Mouse (Mus musculus) brown adipose tissue, adult 24 weeks (tissue): ENCODE results near the gene Fap. TPM values are rescaled to one million over a fixed set of nuclear protein-coding genes. Genes with fewer than 3 reads are reported as not detected.

Source experiments
- H3K27ac ChIP-seq: fragments of 200-500 bp; replicated peaks from 2 replicates; pipeline ENCODE4 v1.5.1; 2012; ENCODE audit warnings: low read depth, mild to moderate bottlenecking, low read length
- H3K4me1 ChIP-seq: fragments of 200-500 bp; 2 replicates; pipeline ENCODE4 v1.6.1; 2012; ENCODE audit warnings: low read length, mixed read lengths; ENCODE audit not compliant: control insufficient read depth, insufficient read depth, insufficient read length
- H3K4me3 ChIP-seq: fragments of 200-500 bp; 2 replicates; pipeline ENCODE4 v1.5.1; 2012; ENCODE audit warnings: low read depth, mild to moderate bottlenecking, low read length, moderate library complexity; ENCODE audit not compliant: insufficient read depth
- polyA plus RNA-seq: library from polyadenylated mRNA; stranded (reverse); fragments of >200 nt; gene quantifications from 2 replicates; pipeline ENCODE4 v1.2.4, GENCODE M21; 2012; ENCODE audit not compliant: missing spikeins, insufficient read depth, insufficient read length

Fap gene
- polyA plus RNA-seq, 1 experiment, result 5.6 TPM

DNA sequence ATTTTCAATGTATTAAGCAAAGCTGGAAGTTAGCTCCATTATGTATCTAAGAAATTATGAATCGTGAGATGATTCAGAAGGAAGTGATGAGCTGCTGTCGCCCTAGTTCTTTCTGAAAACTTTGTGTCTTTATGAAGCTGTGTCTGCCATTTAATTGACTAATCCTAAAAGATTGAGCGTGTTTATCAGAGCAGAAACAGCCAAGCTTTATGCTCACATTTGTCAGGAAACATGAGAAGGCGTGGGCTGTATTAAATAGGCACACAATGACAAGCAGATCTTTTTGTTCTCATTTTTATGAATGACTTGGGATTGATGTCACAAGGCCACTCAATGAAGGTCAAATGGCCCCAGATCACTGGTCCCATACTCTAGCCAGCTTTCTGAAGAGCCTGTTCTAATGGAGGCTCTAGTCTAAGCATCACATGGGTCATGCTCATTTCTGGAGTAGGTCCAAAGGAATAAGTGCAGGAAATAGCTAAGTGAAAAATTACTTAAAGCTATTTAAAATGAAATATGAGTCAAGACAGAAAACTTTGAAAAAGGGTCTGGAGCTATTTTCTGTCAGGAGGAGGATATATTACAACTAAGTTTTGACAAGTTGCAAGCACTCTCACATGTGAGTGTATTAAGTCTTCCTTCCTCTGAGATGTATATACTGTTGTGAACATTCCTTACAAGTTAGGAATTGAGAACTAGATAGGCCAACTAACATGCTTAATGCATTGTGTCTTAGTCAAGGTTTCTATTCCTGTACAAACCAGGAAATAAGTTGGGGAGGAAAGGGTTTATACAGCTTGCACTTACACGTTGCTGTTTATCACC, 11.0 kb downstream of the Fap start:
- Histone ChIP-seq H3K27ac (no peak overlapping the region), H3K4me3 (no peak overlapping the region), H3K4me1 (no peaks in the 10 kb centered on the region)

DNA sequence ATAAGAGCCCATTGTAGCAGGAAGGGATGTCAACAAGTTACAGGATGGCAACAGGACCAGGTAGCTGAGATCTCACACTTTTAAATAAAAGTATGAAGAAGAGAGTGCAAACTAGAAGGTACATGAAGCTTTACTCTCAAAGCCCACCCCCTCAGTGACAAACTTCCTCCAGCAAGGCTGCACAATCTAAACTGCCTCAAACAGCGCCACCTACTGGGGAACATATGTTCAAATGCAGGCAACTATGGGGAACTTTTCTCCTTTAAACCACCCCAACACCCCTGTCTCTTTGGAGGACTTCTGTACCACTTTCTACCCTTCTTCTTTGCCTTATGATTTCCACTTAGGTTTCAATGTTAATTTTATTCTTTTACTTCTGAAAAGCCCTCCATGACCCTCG, 16.5 kb downstream of the Fap start:
- Histone ChIP-seq H3K27ac (no peak overlapping the region), H3K4me1 (no peaks in the 10 kb centered on the region), H3K4me3 (no peak overlapping the region)

DNA sequence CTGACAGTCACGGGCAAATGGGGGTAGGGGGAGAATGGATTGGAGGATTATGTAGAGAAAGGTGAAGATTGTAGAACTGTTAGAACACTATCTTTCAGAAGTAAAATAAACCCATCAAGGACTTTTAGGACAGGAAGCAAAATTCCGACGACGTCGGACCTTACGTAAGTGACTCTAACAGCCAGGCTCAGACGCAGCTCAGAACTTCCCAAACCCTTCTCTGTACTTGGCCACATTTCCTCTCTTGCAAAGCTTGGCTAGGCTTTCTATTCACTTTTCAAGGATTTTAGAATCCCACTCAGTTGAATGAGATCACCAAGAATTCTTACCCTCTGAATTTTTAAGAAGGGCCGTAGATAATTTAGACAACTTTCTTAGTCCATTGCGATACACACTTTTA, 17.5 kb downstream of the Fap start:
- Histone ChIP-seq H3K4me3 (no peak overlapping the region), H3K27ac (no peak overlapping the region), H3K4me1 (no peaks in the 10 kb centered on the region)

DNA sequence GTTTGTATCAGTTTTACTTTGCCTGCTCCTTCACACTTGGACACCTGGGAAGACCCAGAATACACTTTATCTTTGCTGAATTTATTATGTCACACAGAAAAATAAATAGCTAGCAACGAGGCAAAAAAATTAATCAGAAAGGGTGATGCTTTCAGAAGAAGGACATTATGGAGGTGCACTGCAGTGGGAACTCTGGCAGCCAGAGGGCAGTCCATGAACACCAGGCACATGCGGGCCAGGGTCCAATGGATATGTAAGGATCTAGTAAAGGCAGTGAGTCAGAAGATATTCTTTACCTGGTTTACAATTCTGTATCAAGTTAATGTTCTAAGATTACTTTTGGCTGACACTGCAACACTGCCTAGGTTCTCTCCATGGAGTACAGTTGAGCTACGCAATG, 24.2 kb downstream of the Fap start:
- H3K27ac ChIP-seq, result no peak overlapping the region
- no peak overlapping the region for H3K4me3 ChIP-seq
- no peaks in the 10 kb centered on the region for H3K4me1 ChIP-seq

DNA sequence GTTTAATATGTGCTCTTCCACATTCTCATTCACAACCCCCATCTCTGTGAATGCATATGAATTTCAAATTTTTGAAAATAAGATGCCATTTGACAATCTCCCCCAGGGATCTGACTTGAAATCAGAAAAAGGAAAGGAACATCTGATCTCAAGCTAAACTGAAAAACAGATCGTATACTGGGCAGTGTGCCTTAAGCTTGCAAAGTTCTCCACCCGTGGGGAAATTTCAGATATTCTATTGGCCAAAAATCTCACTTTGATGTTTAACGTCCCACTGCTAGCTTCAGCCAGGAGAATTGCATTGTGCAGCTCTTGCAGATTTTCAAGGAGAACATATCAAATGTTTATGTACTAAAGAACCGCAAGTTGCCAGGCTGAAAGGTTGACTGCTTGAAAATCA, 24.7 kb downstream of the Fap start:
- no peaks in the 10 kb centered on the region for H3K4me1 ChIP-seq
- no peak overlapping the region for H3K4me3 ChIP-seq
- H3K27ac ChIP-seq, result no peak overlapping the region

DNA sequence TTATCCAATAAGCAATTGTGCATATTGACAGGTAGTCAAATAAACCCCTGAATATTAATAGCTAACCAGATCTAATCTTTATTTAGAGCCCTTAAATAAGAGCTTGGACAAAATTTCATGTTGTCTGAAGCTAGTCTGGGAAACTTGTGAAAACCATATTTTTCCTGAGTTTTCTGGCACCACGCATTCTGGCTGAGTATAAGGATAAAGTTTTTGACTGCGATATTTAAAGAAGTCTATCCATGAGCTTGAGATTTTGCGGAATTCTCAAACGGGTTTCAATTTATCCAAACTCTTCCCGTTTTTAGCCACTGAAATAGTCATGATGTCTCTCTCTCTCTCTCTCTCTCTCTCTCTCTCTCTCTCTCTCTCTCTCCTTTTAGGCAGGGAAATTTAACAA, 25.8 kb downstream of the Fap start:
- Histone ChIP-seq H3K27ac (no peak overlapping the region), H3K4me1 (no peaks in the 10 kb centered on the region), H3K4me3 (no peak overlapping the region)

DNA sequence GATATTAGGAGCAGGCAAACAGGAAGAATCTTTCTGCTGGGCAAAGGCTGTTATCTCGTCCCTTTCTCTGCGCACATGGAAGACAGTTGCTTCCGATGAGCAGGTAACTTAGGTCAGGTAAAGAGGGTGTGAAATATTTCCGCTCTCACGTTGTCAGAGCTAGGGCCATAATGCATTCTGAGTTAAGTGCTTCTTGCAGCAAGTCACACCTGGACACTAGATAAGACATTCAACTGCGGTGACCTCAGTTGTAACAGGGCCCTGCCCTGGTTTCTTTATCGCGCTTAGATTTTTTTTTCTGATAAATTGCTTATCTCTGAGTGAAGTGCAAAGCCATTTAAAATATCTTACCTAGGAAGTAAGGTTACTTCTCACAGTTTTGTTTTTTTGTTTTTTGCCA, 38.4 kb downstream of the Fap start:
- Histone ChIP-seq H3K4me3 (no peak overlapping the region), H3K4me1 (no peaks in the 10 kb centered on the region), H3K27ac (no peak overlapping the region)

DNA sequence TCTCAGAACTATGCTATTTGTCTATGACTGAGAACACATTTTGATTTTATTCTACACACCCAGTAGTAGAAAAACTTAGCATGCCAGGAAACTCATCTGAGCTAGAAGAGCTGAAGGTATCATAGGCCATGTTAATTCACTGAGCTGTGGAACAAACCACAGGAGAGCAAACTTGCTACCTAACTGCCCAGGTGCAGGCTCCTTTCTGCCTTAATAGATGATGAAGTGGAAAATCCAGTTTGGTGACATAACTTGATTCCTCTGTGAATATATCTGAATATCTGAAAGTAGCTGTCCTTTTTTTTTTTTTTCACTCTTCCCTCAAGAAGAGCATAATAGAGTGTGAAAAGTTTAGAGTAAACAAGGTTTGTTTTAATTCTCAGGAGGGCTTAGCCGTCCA, 42.8 kb downstream of the Fap start:
- Histone ChIP-seq H3K4me1 (no peaks in the 10 kb centered on the region), H3K4me3 (no peak overlapping the region)

DNA sequence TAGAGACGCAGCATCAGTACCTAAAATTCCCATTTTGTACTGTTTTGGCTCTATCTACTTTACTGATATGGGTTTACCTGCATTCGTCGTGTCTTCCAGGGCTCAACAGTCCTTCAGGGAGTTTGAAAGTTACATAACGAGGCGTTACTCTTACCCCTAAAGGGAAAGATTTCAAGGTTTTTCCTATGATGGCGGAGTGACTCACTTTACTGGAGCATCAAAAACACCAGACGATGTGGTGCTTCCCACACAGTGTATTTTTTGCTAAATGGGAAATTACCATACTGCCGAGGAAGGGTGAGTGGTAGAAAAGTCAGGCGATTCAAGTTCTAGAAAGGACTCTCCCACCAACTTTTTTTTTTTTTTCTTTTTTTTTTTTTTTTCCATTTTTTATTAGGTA, 47.5 kb downstream of the Fap start:
- Histone ChIP-seq H3K4me1 (no peaks in the 10 kb centered on the region), H3K27ac (no peak overlapping the region), H3K4me3 (no peak overlapping the region)

More for the DNA sequence above, 42.8 kb downstream of the Fap start:
- no peak overlapping the region for H3K27ac ChIP-seq

DNA sequence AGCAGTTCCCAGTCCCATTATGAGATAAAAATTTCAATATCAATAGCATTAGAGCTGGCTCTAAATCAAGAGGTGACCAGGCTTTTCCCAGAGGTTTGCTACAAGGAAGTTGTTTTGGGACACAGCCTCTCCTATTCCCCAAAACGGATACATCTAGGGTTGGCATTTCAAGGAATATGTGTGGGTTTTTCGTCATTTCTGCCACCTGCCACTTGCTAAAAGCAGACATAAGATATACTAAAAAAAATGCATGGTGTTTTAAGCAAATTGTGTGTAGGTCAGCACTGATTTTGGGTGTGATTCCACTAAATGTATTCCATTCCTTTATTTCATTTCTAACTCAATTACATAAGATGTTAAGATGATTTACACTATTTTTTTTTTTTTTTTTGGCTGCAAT, 56.1 kb downstream of the Fap start:
- Histone ChIP-seq H3K4me3 (no peak overlapping the region), H3K27ac (no peak overlapping the region), H3K4me1 (no peaks in the 10 kb centered on the region)

DNA sequence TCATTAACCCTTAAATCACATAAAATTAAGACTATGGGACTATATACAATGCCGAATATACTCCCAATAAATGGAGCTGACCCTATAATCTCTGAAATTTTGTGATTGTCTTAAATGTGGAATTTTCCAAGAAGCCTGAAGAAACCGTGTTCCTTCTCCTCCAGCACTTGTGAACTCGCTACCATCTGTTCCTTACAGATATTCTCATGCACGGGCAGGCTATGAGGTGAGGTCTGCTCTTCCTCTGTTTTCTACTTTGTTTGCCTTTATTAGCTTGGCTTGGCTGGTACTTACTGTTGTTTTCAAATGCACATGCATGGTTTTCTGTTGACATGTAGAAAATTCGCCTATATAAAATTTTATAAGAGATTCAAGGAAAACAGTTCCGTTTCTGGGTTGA, 59.4 kb downstream of the Fap start:
- H3K4me3 ChIP-seq, result no peak overlapping the region
- no peak overlapping the region for H3K27ac ChIP-seq
- no peaks in the 10 kb centered on the region for H3K4me1 ChIP-seq

DNA sequence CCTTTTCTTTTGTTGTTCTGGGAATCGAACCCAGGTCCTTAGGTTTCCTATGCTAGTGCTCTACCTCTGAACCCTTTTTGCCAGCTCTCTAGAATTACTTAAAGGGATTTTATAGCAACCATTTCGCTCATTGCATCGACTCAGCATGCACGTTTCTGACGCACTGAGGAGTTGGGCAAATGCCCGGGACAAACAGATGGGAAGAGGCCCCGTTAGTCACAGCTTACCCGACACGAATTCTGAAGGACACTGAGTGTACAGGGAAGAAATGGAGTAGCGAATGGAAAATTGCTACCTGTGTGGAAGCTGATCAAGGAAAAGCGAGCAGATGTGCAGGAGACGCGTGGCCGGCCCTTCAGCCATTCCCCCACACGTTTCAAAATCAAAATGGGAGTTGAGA, 60.4 kb downstream of the Fap start:
- Histone ChIP-seq H3K4me3 (no peak overlapping the region), H3K4me1 (no peaks in the 10 kb centered on the region), H3K27ac (no peak overlapping the region)

DNA sequence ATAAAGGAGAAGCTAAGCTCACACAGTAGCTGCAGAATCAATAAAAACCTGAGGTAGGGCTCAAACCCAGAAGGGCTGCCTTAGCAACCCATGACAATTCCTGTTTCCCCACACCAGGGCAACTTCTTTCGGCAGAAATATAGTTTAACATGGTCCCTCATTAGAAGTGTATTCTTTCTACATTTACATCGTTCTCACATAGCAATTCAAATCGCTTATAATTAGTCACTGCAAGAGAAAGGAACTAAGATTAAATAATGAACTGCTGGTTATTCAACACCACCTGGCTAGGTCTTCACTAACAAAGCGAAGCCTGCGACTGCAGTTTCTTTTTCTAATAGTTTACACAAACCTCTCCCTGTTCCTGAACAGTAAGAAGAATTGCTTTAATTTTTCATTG, 66.7 kb downstream of the Fap start:
- H3K4me1 ChIP-seq, result no peaks in the 10 kb centered on the region
- H3K27ac ChIP-seq, result no peak overlapping the region
- no peak overlapping the region for H3K4me3 ChIP-seq

DNA sequence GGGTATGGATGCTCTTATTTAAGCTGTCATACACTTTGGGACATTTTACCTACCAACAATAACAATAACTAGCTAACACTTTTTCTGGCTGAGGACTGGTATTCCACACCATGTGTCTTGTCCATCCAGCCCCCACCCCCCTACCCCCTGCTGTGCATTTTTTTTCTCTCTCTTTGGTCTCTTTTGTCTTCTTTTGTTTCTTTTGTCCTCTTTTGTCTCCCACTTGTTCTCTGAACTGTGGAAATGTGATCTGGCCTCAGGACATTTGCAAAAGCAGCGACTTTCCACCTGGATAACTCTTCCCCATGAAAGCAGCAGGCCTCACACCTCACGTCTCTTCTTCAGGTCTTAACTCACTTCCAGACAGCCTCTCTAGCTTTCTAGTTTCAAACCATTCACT, 67.4 kb downstream of the Fap start:
- no peaks in the 10 kb centered on the region for H3K4me1 ChIP-seq
- H3K4me3 ChIP-seq, result no peak overlapping the region
- no peak overlapping the region for H3K27ac ChIP-seq

DNA sequence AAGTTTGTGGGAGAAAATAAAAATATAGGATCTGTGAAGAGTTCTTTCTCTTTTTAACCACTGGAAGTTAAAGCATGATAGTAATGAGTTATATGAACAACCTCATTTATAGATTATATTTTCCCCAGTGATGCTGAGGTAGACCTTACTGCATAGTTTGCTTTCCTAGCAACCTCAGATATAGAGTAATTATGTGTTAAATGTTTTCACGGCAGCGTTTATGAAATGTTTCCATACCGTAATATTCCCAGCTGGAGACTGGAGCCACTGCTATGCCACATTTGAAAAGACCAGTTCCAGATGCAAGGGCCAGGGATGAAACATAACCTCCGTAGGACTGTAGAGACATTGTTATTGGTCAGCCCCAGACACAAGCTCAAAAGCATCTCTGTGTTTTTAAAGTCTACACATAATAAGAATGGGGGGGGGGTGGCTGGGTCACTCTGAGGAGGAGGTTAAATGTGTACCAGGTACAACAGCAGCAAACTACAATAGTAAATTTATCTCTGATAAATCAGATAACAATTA, 69.5 kb downstream of the Fap start:
- no peak overlapping the region for H3K4me3 ChIP-seq
- H3K27ac ChIP-seq, result no peak overlapping the region
- H3K4me1 ChIP-seq, result no peaks in the 10 kb centered on the region

DNA sequence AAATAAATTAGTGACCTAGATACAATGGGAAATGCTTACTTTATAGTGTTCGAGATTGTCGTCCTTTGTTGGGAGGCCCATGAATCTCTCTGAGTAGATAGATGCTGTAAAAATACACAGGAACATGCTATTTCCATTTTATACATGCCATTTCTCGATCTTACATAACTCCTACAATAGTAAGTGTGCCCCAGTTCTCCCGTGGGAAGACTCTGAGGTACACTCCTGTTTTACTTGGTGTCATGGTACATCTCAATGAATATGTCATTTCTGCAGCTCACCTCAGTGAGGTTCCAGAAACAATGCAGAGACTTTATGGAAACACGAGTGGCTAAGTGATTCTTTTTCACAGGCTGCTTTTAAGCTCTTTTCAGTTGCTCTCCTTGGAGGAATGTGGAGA, 70.5 kb downstream of the Fap start:
- Histone ChIP-seq H3K4me1 (no peaks in the 10 kb centered on the region), H3K4me3 (no peak overlapping the region), H3K27ac (no peak overlapping the region)
